Mouse (Mus musculus) layer of hippocampus, postnatal 10 days (tissue): ENCODE measurements at regions not wholly inside any gene's neighbourhood (a gene's known extent, or its start where the extent isn't known, plus 50 kb on each side); places are given as distances from the start of the nearest gene placed in this dataset.

Experiments used
- DNase-seq, 2 experiments: peaks; one replicate each; pipeline ENCODE4 v3.0.0; 2021; ENCODE audit warnings: low spot score in 2 of 2

DNA sequence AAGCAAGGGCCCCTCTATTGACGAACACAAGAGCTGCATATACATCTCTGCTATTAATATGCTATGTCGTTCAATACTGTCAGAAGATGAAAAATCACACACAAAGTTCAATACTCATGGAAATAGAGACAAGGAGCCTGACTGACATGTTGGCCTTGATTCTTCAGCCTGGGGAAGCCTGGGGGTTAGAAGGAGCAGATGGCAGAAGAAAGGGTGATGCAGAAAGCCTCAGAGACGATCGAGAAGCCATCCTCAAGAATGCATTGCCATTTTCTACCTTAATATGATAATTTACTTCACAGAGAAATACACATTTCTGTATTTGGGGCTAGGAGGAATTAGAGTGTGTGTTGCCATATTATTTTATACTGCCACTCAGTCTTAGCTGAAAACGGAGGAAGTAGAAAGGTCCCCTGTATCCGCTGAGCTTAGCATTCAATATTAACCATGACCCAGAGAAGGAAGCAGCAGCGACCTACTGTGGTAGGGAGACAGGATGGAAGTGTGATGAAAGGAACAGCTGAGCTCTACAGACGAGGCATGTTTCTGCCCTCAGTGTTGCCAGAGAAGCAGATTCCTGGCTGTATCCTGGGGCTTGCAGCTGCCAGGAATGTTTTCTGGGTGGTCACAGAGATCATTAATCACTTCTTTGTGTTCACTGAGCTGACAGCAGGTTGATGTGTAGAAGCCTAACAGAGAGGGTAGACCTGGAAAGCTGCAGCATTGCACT is 105.2 kb downstream of the Lrig3 start:
- DNase-seq: peak; percentile 37 to 51

DNA sequence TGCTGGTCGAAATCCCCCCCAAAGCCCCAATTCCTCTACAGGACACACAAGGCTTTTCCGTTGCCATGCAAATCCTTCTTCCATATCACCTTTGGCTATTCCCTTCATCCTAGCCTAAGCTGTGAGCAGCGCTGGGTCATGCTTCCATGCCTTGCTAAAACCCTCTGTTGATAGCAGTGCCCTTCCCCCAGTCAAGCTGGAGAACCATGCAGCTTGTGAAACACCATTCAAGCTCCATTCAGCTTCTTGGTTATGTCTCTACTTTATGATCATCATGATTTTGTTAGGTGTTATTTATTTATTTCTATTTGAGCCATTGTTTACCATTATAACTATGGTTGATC is 105.7 kb downstream of the Lrig3 start:
- DNase-seq: no peak

DNA sequence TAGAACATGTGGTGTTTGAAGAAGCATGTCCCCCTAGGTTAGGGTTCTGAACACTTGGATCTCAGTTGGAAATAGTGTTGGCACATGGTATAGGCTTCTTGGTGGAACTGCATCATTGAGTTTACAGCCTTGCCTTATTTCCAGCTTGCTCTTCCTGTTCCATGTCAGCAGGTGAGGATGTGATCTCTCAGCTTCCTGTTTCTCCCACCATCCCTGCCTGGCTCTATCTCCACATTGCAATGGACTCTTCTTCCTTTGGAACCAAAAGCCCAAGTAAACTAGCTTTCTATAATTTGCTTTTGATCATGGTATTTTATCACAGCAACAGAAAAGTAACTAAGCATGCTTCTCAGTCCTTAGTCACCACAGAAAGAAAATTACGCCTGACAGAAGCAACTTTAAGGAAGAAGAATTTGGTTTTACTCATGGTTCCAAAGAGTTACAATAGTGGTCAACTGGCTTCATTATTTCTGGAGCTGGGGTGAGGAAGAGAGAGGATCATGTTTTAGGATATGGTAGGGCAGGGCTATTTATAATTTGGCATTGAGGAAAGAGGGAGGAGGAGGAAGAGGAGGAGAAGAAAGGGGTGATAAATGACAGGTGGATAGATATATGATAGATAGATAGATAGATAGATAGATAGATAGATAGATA is 111.5 kb downstream of the Lrig3 start:
- DNase-seq: no peak

DNA sequence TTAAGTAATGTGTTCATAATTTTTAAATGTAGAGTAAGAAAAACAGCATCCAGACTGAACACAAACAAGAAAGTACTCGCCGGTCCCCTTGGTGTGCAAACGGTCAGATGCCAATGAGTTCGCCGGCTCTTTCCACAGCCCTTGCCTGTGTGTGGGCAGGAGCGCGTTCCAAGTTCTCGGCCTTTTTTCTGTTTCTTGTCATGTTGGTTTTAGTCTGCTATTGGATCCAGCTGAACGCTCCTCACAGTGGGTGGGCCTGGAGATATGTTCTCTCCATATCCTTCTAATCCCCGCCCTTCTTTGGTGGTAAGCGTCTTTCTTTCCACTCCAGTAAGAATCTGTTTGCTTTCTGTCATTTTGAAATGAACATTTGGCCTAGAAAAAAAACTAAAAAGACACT is 116.6 kb downstream of the Lrig3 start:
- no peak for DNase-seq

DNA sequence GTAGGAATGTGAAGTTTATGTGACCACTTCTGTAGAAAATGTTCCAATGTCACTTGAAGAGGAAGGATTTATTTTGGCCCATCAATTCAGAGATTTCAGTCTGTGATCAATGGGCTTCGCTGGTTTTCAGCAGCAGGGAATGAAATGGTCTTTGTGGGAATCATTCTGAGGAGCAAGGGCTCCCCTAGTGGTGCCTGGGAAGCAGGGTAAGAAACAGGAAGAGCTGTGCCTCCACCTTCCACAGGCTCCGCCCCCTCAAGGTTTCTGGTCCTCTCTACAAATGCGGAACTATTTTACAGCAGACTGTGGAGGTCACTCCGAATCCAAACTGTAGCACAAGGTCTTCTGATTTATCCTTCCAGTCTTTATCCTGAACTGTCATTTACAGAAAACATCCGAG is 120.7 kb downstream of the Lrig3 start:
- DNase-seq: no peak

DNA sequence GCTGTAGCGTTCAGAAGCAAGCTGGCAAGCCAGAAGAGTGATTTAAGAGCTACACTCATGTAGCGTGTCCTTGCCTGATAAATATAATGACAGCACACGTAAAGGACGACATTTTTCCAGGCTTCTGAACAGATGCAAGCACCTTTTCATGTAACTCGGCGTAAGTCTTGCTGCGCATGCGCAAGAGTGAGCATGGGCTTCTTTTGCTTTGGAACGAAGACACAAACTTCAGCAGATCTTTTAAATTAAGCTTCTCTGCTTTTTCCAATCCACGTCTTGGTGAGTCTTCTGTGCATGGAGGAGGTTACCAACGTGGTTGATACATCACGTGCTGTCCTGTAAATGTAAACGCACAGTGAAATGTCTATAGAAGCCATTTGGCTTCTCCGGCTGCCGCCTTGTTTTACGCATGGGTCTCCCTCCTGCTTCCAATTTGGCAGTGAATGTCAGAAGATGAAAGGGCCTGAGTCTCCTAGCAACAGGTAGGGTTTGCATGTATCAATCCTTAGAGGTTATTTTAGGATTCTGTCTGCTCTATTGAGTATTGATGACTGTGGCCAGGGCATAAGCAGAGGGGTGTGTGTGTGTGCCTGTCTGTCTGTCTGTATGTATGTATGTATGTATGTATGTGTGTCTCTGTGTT is 128.4 kb downstream of the Lrig3 start:
- peak in 1 of 2 experiments; percentile 35 for DNase-seq

DNA sequence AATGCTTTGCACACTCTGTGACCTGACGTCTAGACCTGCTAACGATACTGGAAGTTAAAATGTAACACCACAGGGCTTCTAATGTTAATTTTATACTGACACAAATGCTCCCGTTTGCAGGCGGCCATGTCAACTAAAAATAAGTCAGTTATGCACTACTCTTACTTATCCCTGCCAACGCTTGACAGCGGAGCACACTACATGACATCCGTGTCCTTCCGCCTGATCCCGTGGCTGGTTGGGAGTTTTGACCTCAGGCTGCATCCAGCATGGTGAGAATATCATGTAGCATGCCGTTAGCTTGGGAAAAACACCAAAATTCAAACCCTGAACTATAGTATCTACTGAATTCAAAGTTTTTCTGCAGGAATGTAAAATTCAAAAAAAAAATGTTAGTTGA is 131.9 kb downstream of the Lrig3 start:
- DNase-seq: no peak

DNA sequence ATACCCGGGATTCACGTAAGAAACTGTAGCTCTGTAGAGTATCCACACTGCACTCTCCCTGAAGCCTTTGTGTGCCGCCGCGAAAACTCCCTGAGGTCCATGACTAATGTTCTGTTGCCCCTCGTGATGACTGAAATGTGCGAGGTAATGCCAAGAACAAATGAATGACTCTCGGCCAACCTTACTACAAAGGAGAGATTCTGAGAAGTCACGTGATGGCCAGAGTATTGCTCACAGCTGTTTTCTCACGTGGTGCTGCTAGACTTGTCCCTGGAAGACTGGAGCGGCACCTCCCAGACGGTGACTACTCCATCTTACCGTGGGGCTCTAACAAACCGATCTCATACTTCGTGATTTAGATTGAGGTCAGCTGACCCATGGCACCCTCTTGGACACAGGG is 136.9 kb downstream of the Lrig3 start:
- DNase-seq: no peak

DNA sequence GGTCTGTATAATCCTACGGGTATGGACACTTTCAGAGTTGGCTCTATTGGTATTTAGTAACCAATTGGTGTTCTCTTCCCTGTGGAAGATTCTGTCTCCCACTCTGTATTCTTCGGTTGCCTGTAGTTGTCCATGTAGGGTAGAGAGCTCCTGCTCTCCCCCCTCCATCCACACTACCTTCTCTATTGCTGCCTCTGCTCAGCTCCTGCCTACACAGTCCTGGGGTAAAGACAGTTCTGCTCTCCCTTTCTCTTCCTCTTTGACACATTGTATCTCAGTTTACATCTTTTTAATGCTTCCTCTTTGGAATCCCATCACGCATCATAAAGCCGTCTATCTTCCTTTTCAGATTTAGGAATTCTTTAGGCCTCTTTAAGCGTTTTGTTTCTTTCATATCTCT is 147.1 kb downstream of the Lrig3 start:
- DNase-seq: no peak

DNA sequence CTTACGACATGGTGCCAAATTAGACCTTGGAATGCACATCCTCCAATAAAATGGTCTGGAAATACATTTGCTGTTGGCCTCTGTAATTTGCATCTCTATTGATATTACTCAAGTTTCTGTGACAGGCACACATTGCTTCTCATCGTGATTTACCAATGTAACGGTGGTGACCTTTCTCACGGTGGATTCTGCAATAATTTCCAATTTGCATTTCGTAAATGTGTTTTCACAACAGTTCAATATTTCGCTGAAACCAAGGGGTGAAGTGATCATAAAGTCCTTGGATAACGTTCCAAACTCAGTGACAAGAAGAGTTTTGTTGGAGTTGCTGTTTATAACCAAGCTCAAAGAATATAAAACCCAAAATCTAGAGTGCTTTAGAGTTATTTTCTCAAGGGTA is 149.4 kb downstream of the Lrig3 start:
- DNase-seq: no peak

DNA sequence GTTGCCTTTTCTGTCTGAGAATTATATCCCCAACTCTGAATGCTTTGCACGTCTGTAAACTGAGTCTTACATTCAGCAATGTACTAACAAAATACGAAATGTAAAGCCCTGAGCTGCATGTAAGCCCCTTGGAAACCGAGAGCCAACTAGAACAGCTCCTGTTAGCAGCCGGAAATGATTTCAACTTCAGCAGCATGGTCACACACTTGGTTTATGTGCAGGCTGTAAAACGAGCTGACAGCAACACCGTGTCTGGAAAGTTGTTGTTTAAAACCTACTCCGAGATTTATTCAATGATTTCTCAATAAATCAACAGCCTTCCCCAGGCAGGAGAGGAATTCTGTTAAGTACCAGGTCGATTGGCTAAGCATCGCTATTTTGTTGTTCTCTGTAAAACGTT is 155.7 kb downstream of the Lrig3 start:
- no peak for DNase-seq

DNA sequence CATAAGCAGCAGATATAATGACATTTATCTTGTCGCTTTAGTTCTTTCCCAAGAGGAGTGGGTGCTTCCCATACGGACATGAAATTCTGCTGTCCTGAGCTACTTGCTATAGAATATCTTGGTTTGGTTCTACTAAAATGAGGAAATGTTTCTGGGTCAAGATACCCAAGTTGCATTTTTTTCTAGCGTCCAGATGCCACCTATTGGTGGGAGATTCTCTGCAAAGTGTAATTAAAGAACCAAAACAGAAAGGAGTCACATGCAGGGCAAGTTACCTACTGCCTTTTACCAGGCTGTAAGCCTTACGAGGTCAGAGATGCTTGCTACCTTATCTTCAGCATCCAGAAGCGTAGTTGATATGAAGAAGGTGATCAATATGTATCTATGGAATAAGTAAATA is 156.5 kb downstream of the Lrig3 start:
- no peak for DNase-seq

DNA sequence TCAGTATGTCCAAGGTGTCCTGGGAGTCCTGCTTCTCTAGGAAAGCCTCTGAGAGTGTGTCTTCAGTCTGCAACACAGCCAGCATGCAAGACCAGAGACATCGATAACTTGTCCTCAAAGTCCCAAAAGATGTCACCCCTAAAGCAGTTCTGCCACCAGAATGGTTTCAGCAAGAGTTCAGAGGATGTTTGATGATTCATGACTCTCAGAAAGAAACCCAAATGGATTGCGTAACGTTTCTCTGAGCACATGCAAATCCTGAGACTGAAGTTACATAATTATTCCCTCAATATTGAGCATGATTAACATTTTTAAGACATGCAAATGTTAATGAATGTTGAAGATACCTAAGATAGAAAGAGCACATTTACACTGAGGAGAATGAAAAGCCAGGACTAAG is 167.2 kb downstream of the Lrig3 start:
- DNase-seq: no peak

DNA sequence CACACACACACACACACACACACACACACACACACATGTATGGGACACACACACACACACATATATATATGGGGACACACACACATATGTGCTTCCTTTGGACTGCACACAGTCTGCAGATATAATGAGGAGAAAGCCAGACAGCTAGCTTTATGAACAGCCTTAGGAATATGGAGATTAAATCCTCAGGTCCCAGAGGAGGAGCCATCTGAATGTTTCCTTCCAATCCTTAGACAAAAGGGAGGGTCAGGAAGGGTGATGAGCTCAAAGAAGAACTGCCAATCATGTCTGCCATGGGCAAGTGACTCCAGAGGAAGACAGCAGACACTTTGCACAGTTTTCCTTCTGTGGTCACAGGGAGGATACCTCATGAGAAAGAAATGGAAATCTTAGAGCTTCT is 168.0 kb downstream of the Lrig3 start:
- no peak for DNase-seq

DNA sequence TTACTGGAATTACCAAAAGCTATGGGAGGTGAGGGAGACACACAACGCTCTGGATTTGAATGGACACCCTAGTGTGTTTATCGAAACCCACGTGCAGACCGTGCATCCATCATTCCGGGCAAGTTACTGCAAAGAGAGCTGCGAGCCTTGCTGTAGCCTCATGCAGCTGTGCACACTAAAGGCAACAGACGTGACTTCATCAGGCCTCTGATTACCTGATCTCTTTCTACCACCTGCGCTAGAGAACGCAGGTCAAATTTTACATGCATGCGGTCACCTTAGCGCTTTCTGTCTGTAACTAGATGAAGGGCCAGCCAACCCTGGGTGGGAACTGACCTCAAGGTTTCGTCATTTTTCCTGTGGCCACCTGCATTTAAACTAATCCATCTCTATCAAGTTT is 172.6 kb downstream of the Lrig3 start:
- no peak for DNase-seq

DNA sequence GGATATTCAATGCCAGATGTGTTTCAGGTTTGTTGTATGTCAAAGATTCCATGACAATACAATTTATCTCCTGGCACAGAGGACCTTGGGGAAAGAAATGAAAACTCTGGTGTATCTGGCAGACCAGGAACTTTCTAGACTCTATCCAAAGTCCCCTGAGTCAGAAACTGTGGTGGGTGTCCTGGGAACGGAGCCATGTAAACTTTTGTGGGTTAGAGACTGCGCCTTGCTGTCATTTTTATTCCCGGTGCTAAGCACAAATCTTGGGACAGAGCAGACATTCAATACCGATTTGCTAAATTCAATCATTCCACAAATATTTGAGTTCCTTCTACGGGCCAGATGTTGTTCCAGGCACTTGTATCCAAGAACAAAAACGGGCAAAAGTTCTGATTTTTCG is 175.6 kb downstream of the Lrig3 start:
- no peak for DNase-seq

DNA sequence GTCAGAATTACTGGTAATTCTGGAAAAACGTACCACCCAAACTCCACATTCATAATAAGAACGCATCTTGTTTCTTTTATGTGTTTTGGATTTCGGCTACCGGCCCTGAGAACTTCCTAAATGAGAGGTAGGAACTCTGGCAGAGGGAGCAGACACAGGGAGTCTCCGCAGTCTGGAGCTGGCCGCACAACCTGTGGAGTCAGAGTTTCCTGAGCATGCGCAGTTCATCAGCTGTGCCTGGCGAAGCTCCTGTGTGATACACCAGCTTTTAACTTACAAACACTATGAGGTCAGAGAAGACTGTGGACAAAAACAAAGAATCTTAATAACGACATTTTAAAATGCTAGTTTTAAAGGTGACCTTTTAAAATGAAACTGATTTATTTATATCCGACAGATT is 177.9 kb downstream of the Lrig3 start:
- peak in 1 of 2 experiments; percentile 19 for DNase-seq

DNA sequence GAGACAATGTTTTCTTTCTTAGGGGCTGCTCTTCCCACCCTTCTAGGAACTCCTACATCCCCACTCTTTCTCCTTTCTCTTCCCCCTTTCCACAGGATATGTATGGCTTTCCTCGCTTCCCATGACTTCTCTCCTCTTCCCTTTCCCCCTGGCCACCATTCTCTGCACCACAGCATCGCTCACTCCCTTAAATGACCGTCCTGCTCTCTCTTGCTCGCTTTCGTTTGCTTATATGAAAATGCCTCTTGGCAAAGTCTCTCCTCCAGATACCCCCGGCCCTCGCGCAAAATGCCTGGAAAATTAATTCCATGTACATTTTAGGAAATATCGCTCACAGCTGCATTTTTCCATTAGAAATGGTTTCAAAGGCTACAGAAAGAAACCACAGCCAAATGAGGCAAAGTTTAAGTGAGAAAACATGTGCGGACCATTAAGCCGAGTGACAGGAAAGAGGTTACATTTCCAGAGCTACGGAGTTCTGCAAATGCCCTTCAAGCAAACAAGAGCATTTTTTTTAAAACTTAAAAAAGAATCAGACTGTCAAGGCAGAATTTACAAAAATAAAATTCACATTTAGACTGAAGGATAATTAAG is 178.7 kb downstream of the Lrig3 start:
- DNase-seq: no peak

DNA sequence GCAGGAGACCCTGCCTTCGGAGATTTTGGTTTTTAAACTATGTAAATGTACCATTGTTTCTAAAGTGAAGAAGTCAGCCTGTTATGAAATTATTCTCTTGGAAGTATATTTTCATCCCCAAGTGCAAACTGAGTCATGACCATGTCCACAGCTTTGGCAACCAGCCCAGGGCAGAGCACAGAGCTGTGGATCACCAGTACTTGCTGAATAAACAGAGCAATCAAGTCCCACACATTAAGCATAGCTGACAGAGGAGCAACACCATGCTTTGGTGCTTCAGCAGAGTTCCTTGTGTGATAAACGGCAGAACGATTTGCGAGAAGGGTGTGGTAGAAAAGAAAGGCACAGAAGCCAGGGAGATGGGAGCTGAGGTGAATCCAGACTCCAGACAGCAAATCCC is 191.3 kb downstream of the Lrig3 start:
- no peak for DNase-seq

DNA sequence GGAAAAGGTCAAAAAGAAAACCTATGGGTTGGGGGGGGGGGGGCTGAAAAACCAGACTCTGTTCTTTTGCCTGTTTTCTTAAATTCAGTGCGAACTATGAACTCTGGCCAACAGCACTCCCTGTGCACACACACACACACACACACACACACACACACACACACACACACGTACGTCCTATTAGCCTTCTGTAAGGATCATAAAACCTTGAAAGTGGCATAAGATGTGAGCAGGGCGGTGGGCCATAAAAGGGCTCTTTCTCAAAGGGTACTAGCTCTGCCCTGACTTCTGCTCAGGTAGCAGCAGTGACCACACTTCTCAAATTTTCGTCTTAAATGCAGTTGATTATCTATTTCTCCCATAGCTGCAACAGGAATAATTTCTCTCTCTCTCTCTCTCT is 199.2 kb downstream of the Lrig3 start:
- DNase-seq: no peak

DNA sequence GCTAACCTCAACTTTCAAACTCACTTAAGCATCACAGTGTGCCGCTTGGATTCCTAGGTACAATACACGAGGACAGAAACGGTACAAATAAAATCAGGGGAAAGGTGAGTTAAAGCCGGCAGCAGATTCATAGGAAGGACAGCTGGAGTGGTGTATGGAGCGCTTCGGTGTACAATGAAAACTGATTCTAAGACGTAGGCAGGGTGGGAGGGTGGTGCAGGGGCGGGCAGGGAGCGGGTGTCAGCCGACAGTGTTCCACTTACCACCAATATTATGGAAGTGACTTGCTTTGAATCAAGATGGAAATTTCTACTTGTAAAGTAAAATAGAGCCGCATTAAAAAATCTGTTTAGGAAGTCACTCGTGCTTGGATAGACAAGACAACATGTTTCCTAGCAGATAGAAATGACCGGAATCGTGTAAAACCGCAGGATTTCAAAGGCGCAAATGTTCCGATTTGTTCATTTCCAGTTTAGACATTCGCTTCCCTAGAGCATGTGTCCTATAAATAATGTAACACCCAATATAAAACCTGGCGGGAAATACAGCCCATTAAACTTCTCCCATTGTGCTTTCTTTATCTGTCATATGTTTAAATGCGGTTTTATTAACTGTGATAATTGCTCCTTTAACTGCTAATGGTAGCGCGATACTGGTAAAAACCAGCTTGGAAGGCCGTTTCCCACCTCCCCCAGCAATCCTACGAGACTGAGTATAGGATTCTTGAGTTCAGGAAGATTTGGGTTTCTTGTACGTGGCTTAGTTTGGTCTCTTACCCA is 203.3 kb downstream of the Lrig3 start:
- no peak for DNase-seq

DNA sequence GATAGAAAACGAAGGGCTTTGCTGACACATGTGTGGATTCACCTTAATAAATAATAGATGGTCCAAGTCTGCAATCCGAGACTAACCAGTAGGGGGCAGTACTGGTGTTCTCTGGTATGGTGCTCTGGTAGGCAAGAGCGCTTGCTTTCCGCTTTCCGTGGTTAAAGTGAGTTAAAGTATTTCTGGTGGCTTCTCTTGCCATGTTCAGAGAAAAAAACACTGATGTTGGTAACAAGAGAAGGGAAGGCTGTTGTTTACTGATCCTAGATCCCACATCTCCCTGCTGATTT is 203.9 kb downstream of the Lrig3 start:
- DNase-seq: peak in 1 of 2 experiments; percentile 24
